Mouse (Mus musculus) MEL (cell line): ENCODE results near the gene Acvr1b. TPM values are rescaled to one million over a fixed set of nuclear protein-coding genes. Genes with fewer than 3 reads are reported as not detected.

ENCODE experiments used
- DNase-seq: peaks from one replicate; pipeline ENCODE4 v3.0.0; 2011; ENCODE audit warnings: low read depth, low spot score
- H3K27ac ChIP-seq: 2 replicates; pipeline ENCODE4 v1.5.1; 2012; ENCODE audit warnings: low read depth, mild to moderate bottlenecking, control low read depth, low read length, moderate library complexity; ENCODE audit not compliant: control insufficient read depth
- H3K27me3 ChIP-seq, 2 experiments: fragments of 150-350 bp in 1 of 2; sonication (generic) in 1 of 2; 2 replicates each; pipeline ENCODE4 v1.6.1; 2012; ENCODE audit warnings: low read length in 2 of 2, mild to moderate bottlenecking in 2 of 2, improper control_type of control experiment in 1 of 2, moderate library complexity in 1 of 2; ENCODE audit not compliant: insufficient read depth in 2 of 2, control insufficient read depth in 1 of 2
- H3K36me3 ChIP-seq, 2 experiments: 2 replicates each; pipeline ENCODE4 v1.6.1; 2012 to 2014; ENCODE audit warnings: low read length in 2 of 2, improper control_type of control experiment in 1 of 2, inconsistent platforms in 1 of 2, mild to moderate bottlenecking in 1 of 2; ENCODE audit not compliant: insufficient read depth in 2 of 2, control insufficient read depth in 1 of 2
- H3K4me1 ChIP-seq, 2 experiments: fragments of 150-350 bp in 1 of 2; sonication (generic) in 1 of 2; 2 replicates each; pipeline ENCODE4 v1.6.1; 2012; ENCODE audit warnings: low read length in 2 of 2, improper control_type of control experiment in 1 of 2, mild to moderate bottlenecking in 1 of 2; ENCODE audit not compliant: insufficient read depth in 2 of 2, control insufficient read depth in 1 of 2
- H3K4me3 ChIP-seq, 2 experiments: fragments of 150-350 bp in 1 of 2; sonication (generic) in 1 of 2; 2 replicates each; pipeline ENCODE4 v1.5.1; 2012; ENCODE audit warnings: low read depth in 2 of 2, low read length in 2 of 2, mild to moderate bottlenecking in 2 of 2, moderate library complexity in 2 of 2, control low read depth in 1 of 2, improper control_type of control experiment in 1 of 2; ENCODE audit not compliant: control insufficient read depth in 1 of 2, insufficient read depth in 1 of 2
- H3K79me2 ChIP-seq: 2 replicates; pipeline ENCODE4 v1.6.1; 2012; ENCODE audit warnings: mild to moderate bottlenecking, low read length, moderate library complexity; ENCODE audit not compliant: control insufficient read depth, poor library complexity, insufficient read depth
- H3K9ac ChIP-seq: 2 replicates; pipeline ENCODE4 v1.6.1; 2012; ENCODE audit warnings: low read depth, mild to moderate bottlenecking, control low read depth, low read length, moderate library complexity; ENCODE audit not compliant: control insufficient read depth, poor library complexity, severe bottlenecking
- H3K9me3 ChIP-seq: fragments of 150-350 bp; sonication (generic); replicated peaks from 2 replicates; pipeline ENCODE4 v1.6.1; 2012; ENCODE audit warnings: mild to moderate bottlenecking, low read length, improper control_type of control experiment, moderate library complexity; ENCODE audit not compliant: insufficient read depth
- BHLHE40 ChIP-seq: IDR thresholded peaks from 2 replicates; pipeline ENCODE4 v1.6.1; 2012; ENCODE audit warnings: low read depth, mild to moderate bottlenecking, inconsistent platforms, low read length, improper control_type of control experiment, borderline replicate concordance
- CHD1 ChIP-seq: IDR thresholded peaks from 2 replicates; pipeline ENCODE4 v1.6.1; 2012; ENCODE audit warnings: low read depth, mild to moderate bottlenecking, inconsistent platforms, low read length, improper control_type of control experiment
- CHD2 ChIP-seq: IDR thresholded peaks from 2 replicates; pipeline ENCODE4 v1.6.1; 2011; ENCODE audit warnings: low read length, improper control_type of control experiment
- E2F4 ChIP-seq: IDR thresholded peaks from 2 replicates; pipeline ENCODE4 v1.6.1; 2011; ENCODE audit warnings: low read depth, low read length, improper control_type of control experiment, borderline replicate concordance
- EP300 ChIP-seq, 2 experiments: IDR thresholded peaks; 2 replicates each; pipeline ENCODE4 v1.6.1; 2011; ENCODE audit warnings: improper control_type of control experiment in 2 of 2, low read length in 2 of 2, low read depth in 1 of 2, mild to moderate bottlenecking in 1 of 2
- ETS1 ChIP-seq: IDR thresholded peaks from 2 replicates; pipeline ENCODE4 v1.6.1; 2012; ENCODE audit warnings: low read depth, mild to moderate bottlenecking, inconsistent platforms, low read length, improper control_type of control experiment, moderate library complexity
- GATA1 ChIP-seq: IDR thresholded peaks from 2 replicates; pipeline ENCODE4 v1.6.1; 2011; ENCODE audit warnings: low read depth, low read length, improper control_type of control experiment
- HCFC1 ChIP-seq: IDR thresholded peaks from 2 replicates; pipeline ENCODE4 v1.6.1; 2012; ENCODE audit warnings: low read depth, mild to moderate bottlenecking, inconsistent platforms, low read length, improper control_type of control experiment, moderate library complexity
- JUND ChIP-seq: IDR thresholded peaks from 2 replicates; pipeline ENCODE4 v1.6.1; 2011; ENCODE audit warnings: low read depth, mild to moderate bottlenecking, improper control_type of control experiment, low read length
- KAT2A ChIP-seq: conservative IDR thresholded peaks from 2 replicates; pipeline ENCODE4 v1.6.1; 2012; ENCODE audit warnings: low read depth, low read length, improper control_type of control experiment, inconsistent platforms
- MAFK ChIP-seq: IDR thresholded peaks from 2 replicates; pipeline ENCODE4 v1.6.1; 2011; ENCODE audit warnings: low read depth, mild to moderate bottlenecking, low read length, improper control_type of control experiment, borderline replicate concordance
- MAX ChIP-seq: IDR thresholded peaks from 2 replicates; pipeline ENCODE4 v1.6.1; 2011; ENCODE audit warnings: low read length, improper control_type of control experiment
- MAZ ChIP-seq: IDR thresholded peaks from 2 replicates; pipeline ENCODE4 v1.6.1; 2012; ENCODE audit warnings: low read depth, mild to moderate bottlenecking, inconsistent platforms, low read length, improper control_type of control experiment
- MEF2A ChIP-seq: IDR thresholded peaks from 2 replicates; pipeline ENCODE4 v1.6.1; 2014; ENCODE audit warnings: low read depth, mild to moderate bottlenecking, inconsistent platforms, low read length, improper control_type of control experiment; ENCODE audit not compliant: poor library complexity, insufficient replicate concordance, severe bottlenecking; ENCODE audit errors: extremely low read depth
- MXI1 ChIP-seq: IDR thresholded peaks from 2 replicates; pipeline ENCODE4 v1.6.1; 2011; ENCODE audit warnings: mild to moderate bottlenecking, low read depth, low read length, improper control_type of control experiment
- POLR2A ChIP-seq, 2 experiments: IDR thresholded peaks; 2 replicates each; pipeline ENCODE4 v1.6.1; 2011 to 2012; ENCODE audit warnings: low read length in 2 of 2, mild to moderate bottlenecking in 2 of 2, control low read depth in 1 of 2, improper control_type of control experiment in 1 of 2, low read depth in 1 of 2, moderate library complexity in 1 of 2; ENCODE audit not compliant: control insufficient read depth in 1 of 2, insufficient read depth in 1 of 2, poor library complexity in 1 of 2
- POLR2AphosphoS2 ChIP-seq: IDR thresholded peaks from 2 replicates; pipeline ENCODE4 v1.6.1; 2011; ENCODE audit warnings: low read length, improper control_type of control experiment
- RCOR1 ChIP-seq: IDR thresholded peaks from 2 replicates; pipeline ENCODE4 v1.6.1; 2012; ENCODE audit warnings: low read depth, mild to moderate bottlenecking, inconsistent platforms, low read length, improper control_type of control experiment
- TAL1 ChIP-seq: IDR thresholded peaks from 2 replicates; pipeline ENCODE4 v1.6.1; 2012; ENCODE audit warnings: mild to moderate bottlenecking, inconsistent platforms, low read length, moderate library complexity, mixed read lengths
- TCF12 ChIP-seq: IDR thresholded peaks from 2 replicates; pipeline ENCODE4 v1.6.1; 2014; ENCODE audit warnings: low read depth, mild to moderate bottlenecking, inconsistent platforms, low read length, improper control_type of control experiment, moderate library complexity
- UBTF ChIP-seq: IDR thresholded peaks from 2 replicates; pipeline ENCODE4 v1.6.1; 2012; ENCODE audit warnings: low read depth, mild to moderate bottlenecking, inconsistent platforms, low read length, improper control_type of control experiment, moderate library complexity, borderline replicate concordance; ENCODE audit not compliant: insufficient read depth
- USF2 ChIP-seq, 2 experiments: IDR thresholded peaks; 2 replicates each; pipeline ENCODE4 v1.6.1; 2011 to 2012; ENCODE audit warnings: improper control_type of control experiment in 2 of 2, low read length in 2 of 2, borderline replicate concordance in 1 of 2, inconsistent platforms in 1 of 2, low read depth in 1 of 2, mild to moderate bottlenecking in 1 of 2; ENCODE audit not compliant: insufficient read depth in 1 of 2
- ZC3H11A ChIP-seq: IDR thresholded peaks from 2 replicates; pipeline ENCODE4 v1.6.1; 2012; ENCODE audit warnings: low read depth, mild to moderate bottlenecking, inconsistent platforms, low read length, improper control_type of control experiment
- ZKSCAN1 ChIP-seq: IDR thresholded peaks from 2 replicates; pipeline ENCODE4 v1.6.1; 2012; ENCODE audit warnings: low read depth, mild to moderate bottlenecking, inconsistent platforms, low read length, improper control_type of control experiment, moderate library complexity
- polyA plus RNA-seq, 2 experiments: library from polyadenylated mRNA; stranded (reverse) in 1 of 2; unstranded in 1 of 2; fragments of >175 nt in 1 of 2; fragments of >200 nt in 1 of 2; gene quantifications; 2 replicates each; pipeline versions ENCODE4 v1.2.1 to v1.2.4; 2012; ENCODE audit warnings: low replicate concordance in 2 of 2, low read depth in 1 of 2; ENCODE audit not compliant: insufficient read length in 2 of 2, insufficient read depth in 1 of 2, missing spikeins in 1 of 2
- total RNA-seq: library from RNA; depleted of rRNA; stranded (reverse); fragments of 300-350 nt; gene quantifications from 2 replicates; pipeline ENCODE4 v1.2.3, GENCODE M21; 2012

The Acvr1b gene
- total and polyA plus RNA-seq, 3 experiments, result 10.4 to 13.2 TPM; not detected in 1

DNA sequence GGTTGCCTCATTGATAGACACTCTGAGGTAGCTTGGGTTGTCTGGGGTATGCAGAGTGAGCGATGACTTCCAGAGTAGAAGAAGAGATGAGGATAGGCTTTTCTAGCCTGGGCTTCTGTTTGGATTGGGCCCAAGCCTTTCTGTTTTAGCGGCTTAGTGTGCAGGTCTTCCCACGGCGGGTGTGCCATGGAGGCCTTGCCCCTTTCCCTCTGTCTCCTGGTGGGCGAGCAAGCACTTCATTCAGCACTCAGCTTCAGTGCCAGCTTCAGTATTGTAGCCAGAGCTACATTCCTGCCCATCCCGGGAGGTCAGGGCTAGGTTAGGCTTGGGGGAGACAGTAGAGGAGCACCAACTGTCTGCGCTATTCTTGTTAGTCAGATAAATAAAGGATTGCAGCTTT is 18.8 kb downstream of the Acvr1b start:
- Histone ChIP-seq H3K9ac (no peak overlapping the region), H3K27me3 (no peaks in the 10 kb centered on the region), H3K9me3 (no peaks in the 10 kb centered on the region), H3K4me1 (peaks cover 13 to 42% of the 10 kb centered on the region in 2 experiments), H3K36me3 (peaks cover 0 to 32% of the 10 kb centered on the region in 2 experiments; a peak in 2 of 4 replicates), H3K27ac (no peak overlapping the region), H3K79me2 (0 out of 2 replicates have a peak, but pooled peaks cover 1% of the 10 kb centered on the region), H3K4me3 (no peak overlapping the region)
- TF ChIP-seq BHLHE40 (no peak), ETS1 (no peak), MEF2A (no peak), TCF12 (no peak), KAT2A (no peak), CHD2 (no peak), E2F4 (no peak), POLR2AphosphoS2 (no peak), MAZ (no peak), MXI1 (no peak), ZKSCAN1 (no peak), JUND (no peak), GATA1 (no peak), ZC3H11A (no peak), MAX (no peak), UBTF (no peak)
- no peak for DNase-seq

DNA sequence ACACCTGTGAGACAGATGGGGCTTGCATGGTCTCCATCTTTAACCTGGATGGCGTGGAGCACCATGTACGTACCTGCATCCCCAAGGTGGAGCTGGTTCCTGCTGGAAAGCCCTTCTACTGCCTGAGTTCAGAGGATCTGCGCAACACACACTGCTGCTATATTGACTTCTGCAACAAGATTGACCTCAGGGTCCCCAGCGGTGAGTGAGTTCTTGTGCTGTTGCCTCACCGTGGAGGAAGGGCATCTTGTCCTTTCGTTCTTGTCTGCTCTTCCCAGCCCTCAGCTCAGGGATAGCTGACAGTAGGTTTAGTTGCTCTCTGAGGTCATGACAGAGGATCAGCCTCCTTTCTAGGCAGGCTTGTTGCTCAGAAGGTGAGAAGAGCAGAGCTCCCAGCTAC is 20.1 kb downstream of the Acvr1b start:
- H3K79me2 ChIP-seq, result 0 out of 2 replicates have a peak, but pooled peaks cover 1% of the 10 kb centered on the region
- H3K4me3 ChIP-seq, result no peak overlapping the region
- H3K4me1 ChIP-seq, result peaks cover 13 to 37% of the 10 kb centered on the region in 2 experiments
- DNase-seq, result no peak
- peaks cover 0 to 28% of the 10 kb centered on the region in 2 experiments; a peak in 2 of 4 replicates for H3K36me3 ChIP-seq
- no peaks in the 10 kb centered on the region for H3K27me3 ChIP-seq
- TF ChIP-seq HCFC1 (no peak), CHD1 (no peak), MAFK (no peak), POLR2A (IDR thresholded peaks at IDR 0.05; ENCODE audit: control insufficient read depth in 1 of 2, insufficient read depth in 1 of 2, low read depth in 1 of 2, low read length in 2 of 2, poor library complexity in 1 of 2) (no peak), UBTF (no peak), EP300 (IDR thresholded peaks at IDR 0.05; ENCODE audit: low read depth in 1 of 2, low read length in 2 of 2) (no peak), ETS1 (no peak), BHLHE40 (no peak), USF2 (IDR thresholded peaks at IDR 0.05; ENCODE audit: borderline replicate concordance in 1 of 2, insufficient read depth in 1 of 2, low read depth in 1 of 2, low read length in 2 of 2) (no peak), RCOR1 (no peak), TAL1 (no peak)
- H3K27ac ChIP-seq, result no peak overlapping the region
- H3K9ac ChIP-seq, result no peak overlapping the region
- no peaks in the 10 kb centered on the region for H3K9me3 ChIP-seq
